Mouse (Mus musculus) embryonic fibroblast, embryonic 13.5 days (primary cell): ENCODE measurements around the gene Parp6.

ENCODE experiments used
- CTCF ChIP-seq: IDR thresholded peaks from 2 replicates; pipeline ENCODE4 v1.5.1; 2011; ENCODE audit warnings: mild to moderate bottlenecking, control low read depth, low read length, moderate library complexity, borderline replicate concordance; ENCODE audit not compliant: insufficient read depth
- POLR2A ChIP-seq: IDR thresholded peaks from 2 replicates; pipeline ENCODE4 v1.6.1; 2011; ENCODE audit warnings: low read depth, mild to moderate bottlenecking, control low read depth, low read length, moderate library complexity

- TF ChIP-seq POLR2A (peak; percentile 39; the same call in 1 of the 2 replicates), CTCF (no peak)
Measured at GRCm38 (mm10) chr9:59691635-59692094, 74.6 kb downstream of the Parp6 start.
